Mouse (Mus musculus): Measurements from ENCODE around the gene Timm8a1. TPM values are rescaled to one million over a fixed set of nuclear protein-coding genes. Genes with fewer than 3 reads are reported as not detected.
A peak's percentile ranks its signal among the peaks of the same experiment; 100 is the strongest.
"Not testable (repeated sequence)": the region's sequence is repeated elsewhere in the genome, so short reads cannot be mapped to it uniquely, and the experiment has no call there.

The Timm8a1 gene
- polyA plus RNA-seq, 1 experiment: 0.66 TPM

DNA sequence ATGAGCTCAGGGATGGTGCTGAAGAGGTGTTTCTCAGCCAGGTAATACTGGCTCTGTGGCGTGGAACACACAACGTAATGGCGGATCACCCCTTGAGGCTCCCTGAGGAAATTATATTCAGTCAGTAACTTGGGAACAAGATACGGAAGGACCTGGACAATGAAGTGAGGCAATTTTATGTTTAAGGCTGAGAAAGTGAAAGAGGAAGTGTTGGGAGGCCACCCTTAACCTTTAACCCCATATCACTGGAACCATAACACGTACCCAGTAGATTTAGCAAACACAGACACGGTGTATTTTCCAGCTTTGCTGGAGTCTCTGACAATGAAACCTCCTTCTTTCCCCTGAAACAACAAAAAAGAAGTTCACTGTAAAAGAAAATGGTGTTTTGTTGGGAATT is 12.8 kb upstream of the Timm8a1 start:
- peak overlapping the region; percentile 69; the same call in 1 of the 2 replicates for H3K27ac ChIP-seq (ENCODE audit: insufficient read depth, low read depth, low read length)
- H3K4me3 ChIP-seq (ENCODE audit: low read depth, low read length): peak overlapping the region; percentile 39; the same call in 1 of the 2 replicates
- 24% methylated on average over 6 of the region's 6 CpGs for WGBS
- TF ChIP-seq CTCF (IDR thresholded peaks at IDR 0.05; ENCODE audit: extremely low read depth, insufficient read length, insufficient replicate concordance, low read depth, low read length) (no peak), POLR2A (IDR thresholded peaks at IDR 0.05; ENCODE audit: low read depth, low read length) (no peak)
- H3K27me3 ChIP-seq (ENCODE audit: control insufficient read depth, insufficient read depth, low read length): no peaks in the 10 kb centered on the region
- H3K36me3 ChIP-seq (ENCODE audit: control insufficient read depth, insufficient read depth, low read length): no peaks in the 10 kb centered on the region
- no peaks in the 10 kb centered on the region for H3K4me1 ChIP-seq (ENCODE audit: control insufficient read depth, insufficient read depth, insufficient read length, low read length)

DNA sequence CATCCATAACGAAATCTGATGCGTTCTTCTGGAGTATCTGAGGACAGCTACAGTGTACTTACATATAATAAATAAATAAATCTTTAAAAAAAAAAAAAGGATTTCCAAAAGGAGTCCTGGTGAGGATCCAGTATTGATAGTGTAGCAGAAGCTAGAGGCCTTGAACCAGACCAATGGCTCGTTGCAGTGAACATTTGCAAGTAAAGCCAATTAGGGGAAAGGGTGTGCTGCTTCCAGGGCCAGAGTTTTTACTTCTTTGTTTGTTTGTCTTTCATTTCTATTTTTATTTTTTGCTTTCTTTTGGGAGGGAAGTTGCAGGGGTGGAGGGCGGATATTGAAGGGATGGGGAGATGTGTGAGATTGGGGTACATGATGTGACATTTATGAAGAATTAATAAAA is 11.7 kb upstream of the Timm8a1 start:
- H3K4me3 ChIP-seq (ENCODE audit: low read depth, low read length): no peak overlapping the region
- no peaks in the 10 kb centered on the region for H3K27me3 ChIP-seq (ENCODE audit: control insufficient read depth, insufficient read depth, low read length)
- no peak overlapping the region for H3K27ac ChIP-seq (ENCODE audit: insufficient read depth, low read depth, low read length)
- no peaks in the 10 kb centered on the region for H3K36me3 ChIP-seq (ENCODE audit: control insufficient read depth, insufficient read depth, low read length)
- TF ChIP-seq CTCF (IDR thresholded peaks at IDR 0.05; ENCODE audit: extremely low read depth, insufficient read length, insufficient replicate concordance, low read depth, low read length) (no peak), POLR2A (IDR thresholded peaks at IDR 0.05; ENCODE audit: low read depth, low read length) (no peak)
- no peaks in the 10 kb centered on the region for H3K4me1 ChIP-seq (ENCODE audit: control insufficient read depth, insufficient read depth, insufficient read length, low read length)
- WGBS: 84% methylated on average over 4 of the region's 4 CpGs

DNA sequence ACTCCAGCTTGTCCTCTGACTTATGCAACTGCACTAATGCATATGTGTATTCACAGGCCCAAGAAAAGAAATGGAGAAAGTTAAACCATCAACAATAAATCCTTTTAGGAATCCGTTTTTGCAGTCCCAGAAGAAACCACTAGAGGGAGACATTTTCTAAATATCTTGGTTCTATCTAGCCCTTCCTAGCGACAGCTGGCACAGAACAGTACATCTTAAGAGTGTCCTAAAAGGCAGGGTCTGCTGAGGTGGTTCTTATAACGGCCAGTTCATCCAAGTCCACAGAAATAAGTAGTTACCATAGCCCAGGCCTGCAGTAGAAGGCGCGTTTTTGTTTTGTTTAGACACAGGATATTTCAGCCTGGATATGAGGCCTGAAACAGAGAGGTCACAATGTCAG is 9.2 kb upstream of the Timm8a1 start:
- Histone ChIP-seq H3K36me3 (ENCODE audit: control insufficient read depth, insufficient read depth, low read length) (no peaks in the 10 kb centered on the region), H3K27ac (ENCODE audit: insufficient read depth, low read depth, low read length) (no peak overlapping the region), H3K4me3 (ENCODE audit: low read depth, low read length) (no peak overlapping the region), H3K4me1 (ENCODE audit: control insufficient read depth, insufficient read depth, insufficient read length, low read length) (no peaks in the 10 kb centered on the region), H3K27me3 (ENCODE audit: control insufficient read depth, insufficient read depth, low read length) (no peaks in the 10 kb centered on the region)
- no peak for TF ChIP-seq POLR2A (IDR thresholded peaks at IDR 0.05; ENCODE audit: low read depth, low read length)
- no peak for TF ChIP-seq CTCF (IDR thresholded peaks at IDR 0.05; ENCODE audit: extremely low read depth, insufficient read length, insufficient replicate concordance, low read depth, low read length)
- 30% methylated on average over 5 of the region's 5 CpGs for WGBS

DNA sequence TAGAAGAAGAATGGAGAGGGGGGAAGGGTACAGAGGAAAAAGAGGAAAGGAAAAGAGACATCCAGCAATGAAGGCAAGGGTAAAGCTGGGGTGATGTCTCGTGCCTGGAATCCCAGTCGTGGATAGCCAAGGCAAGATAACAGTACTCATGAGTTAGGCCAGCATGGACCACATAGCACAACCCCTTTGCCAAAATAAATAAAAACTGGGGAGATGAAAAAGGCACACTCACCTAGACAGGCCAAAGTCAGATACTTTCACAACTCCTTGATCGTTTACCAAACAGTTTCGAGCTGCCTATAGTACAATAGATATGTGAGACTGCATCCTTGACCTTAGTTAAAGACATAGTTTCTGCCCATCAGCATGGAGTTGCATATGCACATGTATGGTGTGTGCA is 5.7 kb upstream of the Timm8a1 start:
- no peaks in the 10 kb centered on the region for H3K36me3 ChIP-seq (ENCODE audit: control insufficient read depth, insufficient read depth, low read length)
- no peak overlapping the region for H3K27ac ChIP-seq (ENCODE audit: insufficient read depth, low read depth, low read length)
- no peaks in the 10 kb centered on the region for H3K27me3 ChIP-seq (ENCODE audit: control insufficient read depth, insufficient read depth, low read length)
- H3K4me1 ChIP-seq (ENCODE audit: control insufficient read depth, insufficient read depth, insufficient read length, low read length): no peaks in the 10 kb centered on the region
- WGBS: 81% methylated on average over 4 of the region's 4 CpGs
- TF ChIP-seq CTCF (IDR thresholded peaks at IDR 0.05; ENCODE audit: extremely low read depth, insufficient read length, insufficient replicate concordance, low read depth, low read length): no peak
- no peak for TF ChIP-seq POLR2A (IDR thresholded peaks at IDR 0.05; ENCODE audit: low read depth, low read length)
- H3K4me3 ChIP-seq (ENCODE audit: low read depth, low read length): no peak overlapping the region

DNA sequence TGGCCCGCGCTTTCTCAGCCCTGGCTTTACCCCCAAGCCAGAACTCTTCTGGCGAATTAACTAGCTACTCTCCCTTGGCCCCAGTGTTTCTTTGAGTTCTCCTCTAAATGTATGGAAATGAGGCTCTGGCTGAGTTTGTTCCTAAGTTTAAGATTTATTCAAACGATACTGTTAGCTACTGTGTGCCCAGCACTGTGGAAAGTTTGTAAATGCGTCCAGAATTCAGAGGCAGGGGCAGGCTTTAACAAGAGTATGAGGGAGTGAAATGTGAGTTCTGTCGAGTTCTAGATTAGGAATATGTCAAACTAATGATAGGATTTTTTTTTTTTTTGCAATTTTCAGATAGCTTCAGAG is 267 bp upstream of the Timm8a1 start:
- no peak overlapping the region for H3K27ac ChIP-seq (ENCODE audit: insufficient read depth, low read depth, low read length)
- no peaks in the 10 kb centered on the region for H3K27me3 ChIP-seq (ENCODE audit: control insufficient read depth, insufficient read depth, low read length)
- 13% methylated on average over 6 of the region's 6 CpGs for WGBS
- no peak for TF ChIP-seq POLR2A (IDR thresholded peaks at IDR 0.05; ENCODE audit: low read depth, low read length)
- TF ChIP-seq CTCF (IDR thresholded peaks at IDR 0.05; ENCODE audit: extremely low read depth, insufficient read length, insufficient replicate concordance, low read depth, low read length): no peak
- peak overlapping the region; percentile 89 for H3K4me3 ChIP-seq (ENCODE audit: low read depth, low read length)
- no peaks in the 10 kb centered on the region for H3K36me3 ChIP-seq (ENCODE audit: control insufficient read depth, insufficient read depth, low read length)
- no peaks in the 10 kb centered on the region for H3K4me1 ChIP-seq (ENCODE audit: control insufficient read depth, insufficient read depth, insufficient read length, low read length)

DNA sequence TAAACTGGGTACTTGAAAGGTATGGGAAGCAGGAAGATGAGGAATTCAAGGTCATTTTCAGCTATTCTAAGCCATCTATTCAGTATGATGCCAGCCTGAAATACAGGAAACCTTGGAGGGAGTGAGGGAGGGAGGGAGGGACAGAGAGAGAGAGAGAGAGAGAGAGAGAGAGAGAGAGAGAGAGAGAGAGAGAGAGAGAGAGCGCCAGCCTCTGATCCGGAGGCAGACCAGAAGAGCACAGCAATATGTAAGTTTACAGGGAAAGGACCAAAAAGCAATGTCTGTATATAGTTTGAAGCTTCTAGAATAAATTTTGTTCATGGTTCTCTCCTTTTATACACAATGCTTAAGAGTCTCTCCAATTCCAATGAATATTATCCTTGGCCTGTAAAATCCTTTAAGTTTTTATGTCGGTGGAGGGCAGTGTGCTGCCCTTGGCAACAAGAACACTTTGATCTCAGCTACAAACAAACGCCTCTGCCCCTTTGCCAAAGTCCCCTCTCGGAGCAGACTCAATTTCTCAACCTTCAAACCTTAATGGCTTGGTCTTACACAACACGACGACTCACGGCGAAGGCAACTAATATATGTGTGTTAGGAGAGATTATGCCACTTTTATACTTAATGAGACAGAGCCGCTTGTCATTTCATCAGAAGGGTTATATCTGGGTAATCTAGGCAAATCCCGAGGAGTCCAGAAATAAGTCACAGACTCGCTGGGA is 1.1 kb downstream of the Timm8a1 start:
- 20% methylated on average over 12 of the region's 12 CpGs for WGBS
- no peak for TF ChIP-seq CTCF (IDR thresholded peaks at IDR 0.05; ENCODE audit: extremely low read depth, insufficient read length, insufficient replicate concordance, low read depth, low read length)
- TF ChIP-seq POLR2A (IDR thresholded peaks at IDR 0.05; ENCODE audit: low read depth, low read length): no peak

DNA sequence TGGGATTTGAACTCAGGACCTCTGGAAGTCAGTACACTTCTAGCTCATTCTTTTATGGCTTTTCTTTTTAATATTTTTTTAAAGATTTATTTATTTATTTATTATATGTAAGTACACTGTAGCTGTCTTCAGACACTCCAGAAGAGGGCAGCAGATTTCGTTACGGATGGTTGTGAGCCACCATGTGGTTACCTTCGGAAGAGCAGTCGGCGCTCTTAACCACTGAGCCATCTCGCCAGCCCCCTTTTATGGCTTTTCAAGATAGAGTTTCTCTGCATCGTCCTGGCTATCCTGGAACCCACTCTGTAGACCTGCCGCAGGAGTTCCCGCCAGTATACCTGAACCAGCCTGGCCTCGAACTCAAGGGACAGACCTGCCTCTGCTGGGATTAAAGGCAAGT is 1.9 kb downstream of the Timm8a1 start:
- H3K4me3 ChIP-seq (ENCODE audit: low read depth, low read length): peak overlapping the region; percentile 45; the same call in 1 of the 2 replicates
- 45% methylated on average over 10 of the region's 10 CpGs for WGBS
- not testable (repeated sequence) for H3K27me3 ChIP-seq (ENCODE audit: control insufficient read depth, insufficient read depth, low read length); H3K27ac ChIP-seq (ENCODE audit: insufficient read depth, low read depth, low read length); H3K4me1 ChIP-seq (ENCODE audit: control insufficient read depth, insufficient read depth, insufficient read length, low read length); H3K36me3 ChIP-seq (ENCODE audit: control insufficient read depth, insufficient read depth, low read length)
- peak; percentile 13; the same call in 1 of the 2 replicates for TF ChIP-seq CTCF (IDR thresholded peaks at IDR 0.05; ENCODE audit: extremely low read depth, insufficient read length, insufficient replicate concordance, low read depth, low read length)

More for the DNA sequence above, 1.1 kb downstream of the Timm8a1 start:
- Histone ChIP-seq H3K36me3 (ENCODE audit: control insufficient read depth, insufficient read depth, low read length) (no peaks in the 10 kb centered on the region), H3K27me3 (ENCODE audit: control insufficient read depth, insufficient read depth, low read length) (no peaks in the 10 kb centered on the region), H3K4me1 (ENCODE audit: control insufficient read depth, insufficient read depth, insufficient read length, low read length) (no peaks in the 10 kb centered on the region), H3K4me3 (ENCODE audit: low read depth, low read length) (peak overlapping the region; percentile 89), H3K27ac (ENCODE audit: insufficient read depth, low read depth, low read length) (peak overlapping the region; percentile 75)

All from small intestine, adult 2 months (tissue).